Mouse (Mus musculus) retina, adult 2 months (tissue): ENCODE results near the gene Edn2.

Source experiments
- DNase-seq: peaks from one replicate; pipeline ENCODE4 v3.0.0-alpha.2; 2012; ENCODE audit warnings: low read depth, low spot score

Gene Edn2

GRCm38 (mm10) chr4:120204357-120204942 is 43.4 kb downstream of the Edn2 start:
- no peak for DNase-seq

GRCm38 (mm10) chr4:120206471-120206891 is 45.5 kb downstream of the Edn2 start:
- no peak for DNase-seq

GRCm38 (mm10) chr4:120212080-120212479 is 51.1 kb downstream of the Edn2 start:
- no peak for DNase-seq

GRCm38 (mm10) chr4:120212812-120213211 is 51.8 kb downstream of the Edn2 start:
- no peak for DNase-seq

- peak; percentile 26 for DNase-seq
Observed at GRCm38 (mm10) chr4:120215915-120216591, 55.0 kb downstream of the Edn2 start.

- no peak for DNase-seq
Observed at GRCm38 (mm10) chr4:120216883-120217282, 55.9 kb downstream of the Edn2 start.
